Mouse (Mus musculus): ENCODE measurements around the gene Sgk1. TPM values are rescaled to one million over a fixed set of nuclear protein-coding genes. Genes with fewer than 3 reads are reported as not detected.

Gene Sgk1
- polyA plus RNA-seq, 1 experiment from 2014 or later: 56.3 TPM

GRCm38 (mm10) chr10:21923495-21923952, 41.5 kb downstream of the Sgk1 start:
- peak; percentile 77 for ATAC-seq (ENCODE audit: low FRiP score, low read depth)
- Histone ChIP-seq H3K27me3 (no peaks in the 10 kb centered on the region), H3K9me3 (no peaks in the 10 kb centered on the region; the same call in 1 of the 2 replicates), H3K36me3 (no peaks in the 10 kb centered on the region), H3K4me2 (replicated peaks) (peak overlapping the region; percentile 56), H3K9ac (peak overlapping the region; percentile 45), H3K4me1 (peaks cover 32% of the 10 kb centered on the region), H3K27ac (peak overlapping the region; percentile 85), H3K4me3 (peak overlapping the region; percentile 20; the same call in 1 of the 2 replicates)
- WGBS: 7% methylated on average over 9 of the region's 9 CpGs

GRCm38 (mm10) chr10:21924051-21924720, 42.2 kb downstream of the Sgk1 start:
- 72% methylated on average over 16 of the region's 16 CpGs for WGBS
- H3K36me3 ChIP-seq: no peaks in the 10 kb centered on the region
- no peaks in the 10 kb centered on the region; the same call in 1 of the 2 replicates for H3K9me3 ChIP-seq
- H3K4me2 ChIP-seq (replicated peaks): peak overlapping the region; percentile 56
- H3K9ac ChIP-seq: no peak overlapping the region
- ATAC-seq (ENCODE audit: low FRiP score, low read depth): no peak
- H3K27ac ChIP-seq: peak overlapping the region; percentile 85
- H3K27me3 ChIP-seq: no peaks in the 10 kb centered on the region
- peaks cover 32% of the 10 kb centered on the region for H3K4me1 ChIP-seq
- no peak overlapping the region for H3K4me3 ChIP-seq

- no peak for ATAC-seq (ENCODE audit: low FRiP score, low read depth)
- H3K4me1 ChIP-seq: peaks cover 29% of the 10 kb centered on the region
- no peak overlapping the region for H3K9ac ChIP-seq
- H3K9me3 ChIP-seq: no peaks in the 10 kb centered on the region
- no peaks in the 10 kb centered on the region for H3K27me3 ChIP-seq
- H3K4me2 ChIP-seq (replicated peaks): no peak overlapping the region
- H3K36me3 ChIP-seq: no peaks in the 10 kb centered on the region
- H3K27ac ChIP-seq: no peak overlapping the region
- WGBS: 90% methylated on average over 5 of the region's 5 CpGs
- no peak overlapping the region for H3K4me3 ChIP-seq
Observed at GRCm38 (mm10) chr10:21926941-21927340, 45.0 kb downstream of the Sgk1 start.

DNA sequence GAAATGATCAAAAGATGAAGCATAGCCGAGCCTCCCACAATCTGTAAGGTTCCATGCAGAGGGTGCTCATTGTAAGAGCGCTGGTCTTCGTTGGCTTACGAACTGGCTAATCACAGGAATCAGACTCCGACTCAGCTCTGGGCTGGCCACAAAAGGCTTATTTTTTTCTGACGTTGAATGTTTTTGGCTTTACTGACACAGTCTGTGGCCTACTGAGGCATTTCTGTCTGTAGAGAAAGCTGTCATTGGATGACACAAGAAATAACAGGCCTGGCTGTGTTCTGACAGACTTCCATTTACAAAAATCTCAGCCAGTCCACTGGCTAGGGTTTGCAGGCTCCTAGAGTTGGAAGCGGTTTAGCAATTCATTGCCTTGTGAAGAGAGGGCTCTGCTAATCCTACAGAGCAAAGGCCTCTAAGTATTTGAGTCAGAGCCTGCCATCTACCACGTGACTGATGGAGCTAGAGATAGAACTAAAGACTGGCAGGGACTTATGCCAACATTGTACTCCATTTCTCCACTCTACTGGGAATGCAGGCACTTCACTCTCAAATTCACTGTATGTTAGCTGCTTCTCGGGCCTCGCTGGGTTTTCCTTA, 48.9 kb downstream of the Sgk1 start:
- no peaks in the 10 kb centered on the region for H3K9me3 ChIP-seq
- 82% methylated on average over 10 of the region's 10 CpGs for WGBS
- ATAC-seq (ENCODE audit: low FRiP score, low read depth): no peak

GRCm38 (mm10) chr10:21932791-21933190, 50.8 kb downstream of the Sgk1 start:
- no peak overlapping the region for H3K9ac ChIP-seq
- no peak overlapping the region for H3K4me2 ChIP-seq (replicated peaks)
- H3K36me3 ChIP-seq: no peaks in the 10 kb centered on the region
- no peak for ATAC-seq (ENCODE audit: low FRiP score, low read depth)
- H3K27ac ChIP-seq: no peak overlapping the region
- peaks cover 19% of the 10 kb centered on the region for H3K4me1 ChIP-seq
- WGBS: 82% methylated on average over 3 of the region's 3 CpGs
- no peak overlapping the region for H3K4me3 ChIP-seq
- no peaks in the 10 kb centered on the region for H3K27me3 ChIP-seq
- H3K9me3 ChIP-seq: no peaks in the 10 kb centered on the region

More for the DNA sequence above, 48.9 kb downstream of the Sgk1 start:
- peaks cover 4% of the 10 kb centered on the region; the same call in 1 of the 2 replicates for H3K4me1 ChIP-seq
- H3K4me3 ChIP-seq: no peak overlapping the region
- no peak overlapping the region for H3K27ac ChIP-seq
- H3K9ac ChIP-seq: no peak overlapping the region
- H3K36me3 ChIP-seq: no peaks in the 10 kb centered on the region
- H3K4me2 ChIP-seq (replicated peaks): no peak overlapping the region
- no peaks in the 10 kb centered on the region for H3K27me3 ChIP-seq

DNA sequence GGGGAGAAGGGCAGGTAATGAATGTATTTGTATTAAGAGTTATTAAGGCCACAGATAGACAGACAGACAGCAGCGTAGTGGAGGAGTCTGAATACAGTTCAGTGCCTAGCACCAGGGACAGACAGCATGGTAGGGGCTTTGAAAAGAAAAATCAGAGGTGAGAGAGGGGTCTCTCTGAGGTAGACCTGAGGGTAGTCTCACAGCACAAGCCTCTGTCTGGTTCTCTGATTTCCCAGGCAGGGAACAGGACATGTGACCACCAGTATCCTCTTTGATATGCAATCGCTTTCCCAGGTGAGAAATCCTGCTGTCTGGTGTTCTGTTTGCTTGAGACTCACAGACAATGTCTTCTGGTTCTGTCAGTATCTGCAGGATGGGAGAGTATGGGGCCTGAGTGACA, 52.8 kb downstream of the Sgk1 start:
- Histone ChIP-seq H3K4me2 (replicated peaks) (no peak overlapping the region), H3K4me1 (peaks cover 24% of the 10 kb centered on the region), H3K27me3 (no peaks in the 10 kb centered on the region), H3K9ac (no peak overlapping the region), H3K36me3 (no peaks in the 10 kb centered on the region), H3K27ac (no peak overlapping the region), H3K9me3 (no peaks in the 10 kb centered on the region), H3K4me3 (no peak overlapping the region)
- WGBS: 92% methylated on average over 2 of the region's 2 CpGs
- ATAC-seq (ENCODE audit: low FRiP score, low read depth): no peak

GRCm38 (mm10) chr10:21936513-21937221, 54.7 kb downstream of the Sgk1 start:
- H3K4me2 ChIP-seq (replicated peaks): peak overlapping the region; percentile 53
- no peaks in the 10 kb centered on the region for H3K9me3 ChIP-seq
- no peaks in the 10 kb centered on the region for H3K36me3 ChIP-seq
- peak overlapping the region; percentile 84 for H3K27ac ChIP-seq
- peak; percentile 18; the same call in 1 of the 2 replicates for ATAC-seq (ENCODE audit: low FRiP score, low read depth)
- 20% methylated on average over 12 of the region's 12 CpGs for WGBS
- no peaks in the 10 kb centered on the region for H3K27me3 ChIP-seq
- no peak overlapping the region for H3K4me3 ChIP-seq
- H3K4me1 ChIP-seq: peaks cover 22% of the 10 kb centered on the region
- no peak overlapping the region for H3K9ac ChIP-seq

- Histone ChIP-seq H3K4me3 (no peak overlapping the region), H3K4me1 (peaks cover 21% of the 10 kb centered on the region), H3K27ac (peak overlapping the region; percentile 84), H3K9me3 (no peaks in the 10 kb centered on the region), H3K9ac (no peak overlapping the region), H3K36me3 (no peaks in the 10 kb centered on the region), H3K4me2 (replicated peaks) (peak overlapping the region; percentile 53), H3K27me3 (no peaks in the 10 kb centered on the region)
- peak; percentile 92 for ATAC-seq (ENCODE audit: low FRiP score, low read depth)
- 3% methylated on average over 9 of the region's 9 CpGs for WGBS
Observed at GRCm38 (mm10) chr10:21937222-21937605, 55.2 kb downstream of the Sgk1 start.

- H3K27me3 ChIP-seq: no peaks in the 10 kb centered on the region
- H3K4me3 ChIP-seq: no peak overlapping the region
- no peaks in the 10 kb centered on the region for H3K36me3 ChIP-seq
- H3K9me3 ChIP-seq: no peaks in the 10 kb centered on the region
- ATAC-seq (ENCODE audit: low FRiP score, low read depth): no peak
- peak overlapping the region; percentile 73; the same call in 1 of the 2 replicates for H3K27ac ChIP-seq
- H3K9ac ChIP-seq: no peak overlapping the region
- H3K4me1 ChIP-seq: peaks cover 21% of the 10 kb centered on the region
- H3K4me2 ChIP-seq (replicated peaks): no peak overlapping the region
- WGBS: 61% methylated on average over 4 of the region's 4 CpGs
Observed at GRCm38 (mm10) chr10:21938166-21938565, 56.2 kb downstream of the Sgk1 start.

- Histone ChIP-seq H3K4me2 (replicated peaks) (no peak overlapping the region), H3K27me3 (no peaks in the 10 kb centered on the region), H3K4me1 (peaks cover 19% of the 10 kb centered on the region), H3K9me3 (no peaks in the 10 kb centered on the region), H3K27ac (no peak overlapping the region), H3K9ac (no peak overlapping the region), H3K4me3 (no peak overlapping the region), H3K36me3 (no peaks in the 10 kb centered on the region)
- ATAC-seq (ENCODE audit: low FRiP score, low read depth): no peak
- 76% methylated on average over 3 of the region's 3 CpGs for WGBS
Observed at GRCm38 (mm10) chr10:21941235-21941634, 59.3 kb downstream of the Sgk1 start.

- peaks cover 1% of the 10 kb centered on the region for H3K4me1 ChIP-seq
- H3K4me2 ChIP-seq (replicated peaks): no peak overlapping the region
- no peaks in the 10 kb centered on the region for H3K9me3 ChIP-seq
- no peaks in the 10 kb centered on the region for H3K36me3 ChIP-seq
- 88% methylated on average over 6 of the region's 6 CpGs for WGBS
- no peak for ATAC-seq (ENCODE audit: low FRiP score, low read depth)
- no peak overlapping the region for H3K27ac ChIP-seq
- no peaks in the 10 kb centered on the region for H3K27me3 ChIP-seq
- no peak overlapping the region for H3K9ac ChIP-seq
- no peak overlapping the region for H3K4me3 ChIP-seq
Observed at GRCm38 (mm10) chr10:21943145-21943700, 61.2 kb downstream of the Sgk1 start.

- no peaks in the 10 kb centered on the region for H3K36me3 ChIP-seq
- H3K4me1 ChIP-seq: peaks cover 14% of the 10 kb centered on the region
- no peaks in the 10 kb centered on the region for H3K27me3 ChIP-seq
- no peak overlapping the region for H3K9ac ChIP-seq
- H3K27ac ChIP-seq: no peak overlapping the region
- no peak for ATAC-seq (ENCODE audit: low FRiP score, low read depth)
- WGBS: 66% methylated on average over 1 of the region's 1 CpGs
- H3K9me3 ChIP-seq: no peaks in the 10 kb centered on the region
- H3K4me3 ChIP-seq: no peak overlapping the region
- no peak overlapping the region for H3K4me2 ChIP-seq (replicated peaks)
Observed at GRCm38 (mm10) chr10:21945195-21945594, 63.2 kb downstream of the Sgk1 start.
